Comparison of ENCODE assay signal across 14 mouse cellular contexts in the genomic region with DNA sequence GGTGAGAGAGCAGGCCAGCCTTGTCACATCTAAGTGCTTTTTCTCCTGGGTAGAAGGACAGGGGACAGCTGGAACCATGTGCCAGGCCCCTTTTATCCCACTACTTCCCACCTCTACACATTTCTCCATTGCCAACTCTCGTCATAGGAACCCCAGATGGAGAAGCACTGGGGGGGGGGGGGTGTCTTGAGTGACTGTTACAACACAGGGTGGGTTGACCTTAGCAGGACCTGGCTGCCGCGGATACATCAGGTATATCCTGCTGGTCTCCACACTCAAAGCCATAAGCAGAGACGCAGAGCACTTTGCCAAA.
DNase-seq lines count a peak whose midpoint lies in the region; ATAC-seq and TF ChIP-seq lines count a peak whose summit lies in the region.
"Had no signal": no experiment of that assay in that cellular context is flagged by ENCODE, and none has a peak within 500 bp of the region (broad histone marks: within the 10 kb centered on the region; RNA-seq: fewer than 3 reads in every experiment).

No protein-coding gene starts in this region.

- no peak for DNase-seq in forebrain, embryonic 10.5 days (ENCODE audit: extremely low spot score, low spot score)
- no peak for DNase-seq in forebrain, postnatal 0 days
- DNase-seq in heart, adult 11 months = peak; percentile 86
- no peak for DNase-seq in heart, embryonic 10.5 days (ENCODE audit: low spot score)
- DNase-seq in midbrain, embryonic 11.5 days (ENCODE audit: low spot score, missing footprints) = peak; percentile 72
- DNase-seq: adrenal gland, adult 2 months; adrenal gland, adult 8-10 months; cerebellum, adult 11 months; cerebellum, adult 11-12 months had no signal

- H3K4me2 ChIP-seq in forebrain, postnatal 0 days (ENCODE audit: low read depth) = no peak overlapping the region
- H3K4me2 ChIP-seq in midbrain, embryonic 11.5 days = no peak overlapping the region
- no peak overlapping the region for H3K4me2 ChIP-seq in midbrain, embryonic 13.5 days (replicated peaks)

- no peak for ATAC-seq in forebrain, postnatal 0 days
- ATAC-seq in midbrain, embryonic 11.5 days (ENCODE audit: low FRiP score) = no peak
- no peak for ATAC-seq in midbrain, embryonic 13.5 days
- ATAC-seq: activated CD4-positive, CD25-positive, alpha-beta regulatory T cell, adult 4 months; CD4-positive, CD25-positive, alpha-beta regulatory T cell, adult 4 months; Patski had no signal

- H3K4me3 ChIP-seq in forebrain, embryonic 10.5 days = no peak overlapping the region
- no peak overlapping the region for H3K4me3 ChIP-seq in forebrain, postnatal 0 days (ENCODE audit: low read depth, low read length)
- no peak overlapping the region for H3K4me3 ChIP-seq in heart, embryonic 10.5 days
- H3K4me3 ChIP-seq in midbrain, embryonic 11.5 days (ENCODE audit: low read depth, low read length) = no peak overlapping the region
- H3K4me3 ChIP-seq in midbrain, embryonic 13.5 days (replicated peaks) = no peak overlapping the region

- 0 out of 2 replicates have a peak overlapping the region, but pooled peaks have one; percentile 35 for H3K27ac ChIP-seq in forebrain, embryonic 10.5 days
- H3K27ac ChIP-seq in forebrain, postnatal 0 days (ENCODE audit: low read depth, low read length) = no peak overlapping the region
- no peak overlapping the region for H3K27ac ChIP-seq in heart, embryonic 10.5 days
- no peak overlapping the region for H3K27ac ChIP-seq in midbrain, embryonic 11.5 days (ENCODE audit: low read depth, low read length)
- no peak overlapping the region for H3K27ac ChIP-seq in midbrain, embryonic 13.5 days

- no peak for TF ChIP-seq CTCF in forebrain, postnatal 0 days (IDR thresholded peaks at IDR 0.05; ENCODE audit: low read depth)

- H3K36me3 ChIP-seq in forebrain, embryonic 10.5 days (replicated peaks) = no peaks in the 10 kb centered on the region
- no peaks in the 10 kb centered on the region for H3K36me3 ChIP-seq in forebrain, postnatal 0 days (ENCODE audit: insufficient read depth)
- no peaks in the 10 kb centered on the region for H3K36me3 ChIP-seq in heart, embryonic 10.5 days
- no peaks in the 10 kb centered on the region for H3K36me3 ChIP-seq in midbrain, embryonic 11.5 days (ENCODE audit: control insufficient read depth, insufficient read depth, low read length)
- no peaks in the 10 kb centered on the region for H3K36me3 ChIP-seq in midbrain, embryonic 13.5 days
- H3K36me3 ChIP-seq: G1E had no signal

- H3K4me1 ChIP-seq in forebrain, embryonic 10.5 days = peaks cover 63% of the 10 kb centered on the region
- no peaks in the 10 kb centered on the region for H3K4me1 ChIP-seq in forebrain, postnatal 0 days (ENCODE audit: insufficient read depth)
- peaks cover 14% of the 10 kb centered on the region for H3K4me1 ChIP-seq in heart, embryonic 10.5 days
- peaks cover 20% of the 10 kb centered on the region for H3K4me1 ChIP-seq in midbrain, embryonic 11.5 days (ENCODE audit: control insufficient read depth, insufficient read depth, low read length)
- H3K4me1 ChIP-seq in midbrain, embryonic 13.5 days (replicated peaks) = peaks cover 55% of the 10 kb centered on the region

- no peaks in the 10 kb centered on the region for H3K9me3 ChIP-seq in forebrain, embryonic 10.5 days
- H3K9me3 ChIP-seq in forebrain, postnatal 0 days (ENCODE audit: low read length) = no peaks in the 10 kb centered on the region
- no peaks in the 10 kb centered on the region for H3K9me3 ChIP-seq in heart, embryonic 10.5 days
- no peaks in the 10 kb centered on the region for H3K9me3 ChIP-seq in midbrain, embryonic 11.5 days (ENCODE audit: control insufficient read depth, low read length)
- no peaks in the 10 kb centered on the region for H3K9me3 ChIP-seq in midbrain, embryonic 13.5 days

- H3K27me3 ChIP-seq in forebrain, embryonic 10.5 days (ENCODE audit: poor library complexity, severe bottlenecking) = peaks cover 84% of the 10 kb centered on the region
- peaks cover 12% of the 10 kb centered on the region for H3K27me3 ChIP-seq in forebrain, postnatal 0 days (ENCODE audit: insufficient read depth, low read length)
- H3K27me3 ChIP-seq in heart, embryonic 10.5 days (ENCODE audit: insufficient read depth, poor library complexity, severe bottlenecking) = peaks cover 69% of the 10 kb centered on the region
- peaks cover 15% of the 10 kb centered on the region for H3K27me3 ChIP-seq in midbrain, embryonic 11.5 days (ENCODE audit: control insufficient read depth, insufficient read depth, low read length)
- H3K27me3 ChIP-seq in midbrain, embryonic 13.5 days = peaks cover 43% of the 10 kb centered on the region

- H3K9ac ChIP-seq in forebrain, postnatal 0 days = no peak overlapping the region
- no peak overlapping the region for H3K9ac ChIP-seq in midbrain, embryonic 11.5 days (ENCODE audit: low read length)
- H3K9ac ChIP-seq in midbrain, embryonic 13.5 days (replicated peaks) = no peak overlapping the region

- WGBS in forebrain, embryonic 10.5 days = 71% methylated on average over 4 of the region's 4 CpGs
- WGBS in forebrain, postnatal 0 days = 64% methylated on average over 4 of the region's 4 CpGs
- 69% methylated on average over 4 of the region's 4 CpGs for WGBS in heart, embryonic 10.5 days
- 53% methylated on average over 4 of the region's 4 CpGs for WGBS in midbrain, embryonic 11.5 days
- WGBS in midbrain, embryonic 13.5 days = 62% methylated on average over 4 of the region's 4 CpGs

Comparison
In these comparisons a context has a peak if more than half of its experiments do, and no peak if none do; other contexts are left out.
1. DNase-seq: peak in heart, adult 11 months (single experiment) and midbrain, embryonic 11.5 days (single experiment); none in forebrain, embryonic 10.5 days (single experiment), forebrain, postnatal 0 days (single experiment) and heart, embryonic 10.5 days (single experiment).